Mouse (Mus musculus) CD8-positive naive resting alpha-beta T cell, adult 2 months (primary cell): ENCODE results near the gene Rhox2h.
"Not testable (repeated sequence)": the region's sequence is repeated elsewhere in the genome, so short reads cannot be mapped to it uniquely, and the experiment has no call there.

Experiments used
- DNase-seq, 2 experiments: peaks; one replicate each; pipeline ENCODE4 v3.0.0; 2022; ENCODE audit warnings: low read depth in 2 of 2, low spot score in 2 of 2

Rhox2h gene

GRCm38 (mm10) chrX:37673177-37673576 is at the start of gene Rhox2h:
Gene Rhox2h (minus strand): TSS chrX:37673277.
- not testable (repeated sequence) for DNase-seq

- no peak for DNase-seq
Measured at GRCm38 (mm10) chrX:37701821-37702387, 28.8 kb upstream of the Rhox2h start.

- no peak for DNase-seq
Measured at GRCm38 (mm10) chrX:37692261-37692660, 19.2 kb upstream of the Rhox2h start.

GRCm38 (mm10) chrX:37683031-37683715 is 10.1 kb upstream of the Rhox2h start:
- DNase-seq, result no peak

- not testable (repeated sequence) for DNase-seq
Measured at GRCm38 (mm10) chrX:37668664-37669063, 4.4 kb downstream of the Rhox2h start, which contains the start of gene Rhox3h. Gene Rhox3h (minus strand): TSS chrX:37668764.

- DNase-seq, result not testable (repeated sequence)
Measured at GRCm38 (mm10) chrX:37651227-37651626, 21.9 kb downstream of the Rhox2h start, which contains the start of gene Rhox4g. Gene Rhox4g (minus strand): TSS chrX:37651327.

- not testable (repeated sequence) for DNase-seq
Measured at GRCm38 (mm10) chrX:37643370-37643769, 29.7 kb downstream of the Rhox2h start, which contains the start of gene Rhox2g. Gene Rhox2g (minus strand): TSS chrX:37643470.

GRCm38 (mm10) chrX:37628512-37628911 is 44.6 kb downstream of the Rhox2h start, which contains the start of gene Rhox3g:
Gene Rhox3g (minus strand): TSS chrX:37628612.
- not testable (repeated sequence) for DNase-seq
